Mouse (Mus musculus) CH12.LX (cell line): ENCODE data around the gene Slc31a1.

Experiments used
- CTCF ChIP-seq, 2 experiments: IDR thresholded peaks in 1 of 2; conservative IDR thresholded peaks in 1 of 2; 2 replicates each; pipeline ENCODE4 v1.5.1; 2011 to 2012; ENCODE audit warnings: low read depth in 2 of 2, low read length in 2 of 2, improper control_type of control experiment in 1 of 2, inconsistent platforms in 1 of 2, mild to moderate bottlenecking in 1 of 2, moderate library complexity in 1 of 2
- MAZ ChIP-seq: IDR thresholded peaks from 2 replicates; pipeline ENCODE4 v1.6.1; 2012; ENCODE audit warnings: low read depth, mild to moderate bottlenecking, inconsistent platforms, low read length, improper control_type of control experiment, moderate library complexity
- POLR2A ChIP-seq: IDR thresholded peaks from 2 replicates; pipeline ENCODE4 v1.6.1; 2011; ENCODE audit warnings: low read depth, mild to moderate bottlenecking, improper control_type of control experiment, low read length
- RCOR1 ChIP-seq: conservative IDR thresholded peaks from 2 replicates; pipeline ENCODE4 v1.6.1; 2012; ENCODE audit warnings: low read depth, mild to moderate bottlenecking, inconsistent platforms, low read length, improper control_type of control experiment
- TBP ChIP-seq: conservative IDR thresholded peaks from 2 replicates; pipeline ENCODE4 v1.6.1; 2011; ENCODE audit warnings: low read depth, low read length, improper control_type of control experiment
- USF2 ChIP-seq: conservative IDR thresholded peaks from 2 replicates; pipeline ENCODE4 v1.6.1; 2011; ENCODE audit warnings: low read depth, low read length, improper control_type of control experiment
- ZKSCAN1 ChIP-seq: IDR thresholded peaks from 2 replicates; pipeline ENCODE4 v1.6.1; 2012; ENCODE audit warnings: low read depth, inconsistent platforms, low read length, improper control_type of control experiment, borderline replicate concordance

GRCm38 (mm10) chr4:62364299-62364698 lies 3.8 kb downstream of the Slc31a1 start:
- TF ChIP-seq CTCF (conservative IDR thresholded peaks at IDR 0.05 in 1 of 2, IDR thresholded peaks at IDR 0.05 in 1 of 2; ENCODE audit: low read depth in 2 of 2, low read length in 2 of 2) = no peak
- no peak for TF ChIP-seq USF2
- TF ChIP-seq POLR2A = no peak
- no peak for TF ChIP-seq MAZ
- no peak for TF ChIP-seq TBP
- TF ChIP-seq ZKSCAN1 = no peak
- no peak for TF ChIP-seq RCOR1
